Mouse (Mus musculus) heart, embryonic 11.5 days (tissue): Measurements from ENCODE around the gene Il12rb1. TPM values are rescaled to one million over a fixed set of nuclear protein-coding genes. Genes with fewer than 3 reads are reported as not detected.

Source experiments
- ATAC-seq: fragments of 200-750 bp; cut with Nextera tagmentation; replicated peaks from 2 replicates; pipeline ENCODE4 v1.8.0; 2017; ENCODE audit warnings: moderate library complexity; ENCODE audit not compliant: insufficient number of reproducible peaks, low FRiP score, low TSS enrichment
- H3K27ac ChIP-seq: fragments of 300-500 bp; sonication (generic); 2 replicates; pipeline ENCODE4 v1.5.1; 2014; ENCODE audit warnings: mild to moderate bottlenecking, low read depth, low read length
- H3K27me3 ChIP-seq: fragments of 300-500 bp; sonication (generic); 2 replicates; pipeline ENCODE4 v1.6.1; 2014; ENCODE audit warnings: mild to moderate bottlenecking, low read length, mixed read lengths; ENCODE audit not compliant: control insufficient read depth, insufficient read depth
- H3K36me3 ChIP-seq: fragments of 300-500 bp; sonication (generic); 2 replicates; pipeline ENCODE4 v1.6.1; 2014; ENCODE audit warnings: mild to moderate bottlenecking, low read length, moderate library complexity, mixed read lengths; ENCODE audit not compliant: control insufficient read depth, insufficient read depth
- H3K4me1 ChIP-seq: fragments of 300-500 bp; sonication (generic); 2 replicates; pipeline ENCODE4 v1.6.1; 2014; ENCODE audit warnings: low read length; ENCODE audit not compliant: control insufficient read depth, insufficient read depth
- H3K4me2 ChIP-seq: fragments of 300-500 bp; sonication (generic); 2 replicates; pipeline ENCODE4 v1.6.1; 2014; ENCODE audit warnings: mild to moderate bottlenecking, moderate library complexity
- H3K4me3 ChIP-seq: fragments of 300-500 bp; sonication (generic); 2 replicates; pipeline ENCODE4 v1.5.1; 2014; ENCODE audit warnings: low read depth, low read length
- H3K9ac ChIP-seq: fragments of 300-500 bp; sonication (generic); 2 replicates; pipeline ENCODE4 v1.6.1; 2014; ENCODE audit warnings: mild to moderate bottlenecking, low read depth, low read length, moderate library complexity
- H3K9me3 ChIP-seq: fragments of 300-500 bp; sonication (generic); replicated peaks from 2 replicates; pipeline ENCODE4 v1.6.1; 2016; ENCODE audit warnings: low read length; ENCODE audit not compliant: control insufficient read depth
- WGBS: fragments of 180-500 bp; shearing (Covaris S2); extraction: QIAGEN DNeasy Blood & Tissue Kit; methylation state at CpG from one replicate; pipeline ENCODE4 v1.1.7; 2014; ENCODE audit not compliant: insufficient replicate concordance; 5-methylcytosine and 5-hydroxymethylcytosine counted together
- polyA plus RNA-seq: library from polyadenylated mRNA; unstranded; fragments of >200 nt; fragmentation: Nextera tagmentation; extraction: Ambion mirVana; gene quantifications from 2 replicates; pipeline ENCODE4 v1.2.1, GENCODE M21; 2014

The Il12rb1 gene
- polyA plus RNA-seq, 1 experiment from 2014 or later: not detected

DNA sequence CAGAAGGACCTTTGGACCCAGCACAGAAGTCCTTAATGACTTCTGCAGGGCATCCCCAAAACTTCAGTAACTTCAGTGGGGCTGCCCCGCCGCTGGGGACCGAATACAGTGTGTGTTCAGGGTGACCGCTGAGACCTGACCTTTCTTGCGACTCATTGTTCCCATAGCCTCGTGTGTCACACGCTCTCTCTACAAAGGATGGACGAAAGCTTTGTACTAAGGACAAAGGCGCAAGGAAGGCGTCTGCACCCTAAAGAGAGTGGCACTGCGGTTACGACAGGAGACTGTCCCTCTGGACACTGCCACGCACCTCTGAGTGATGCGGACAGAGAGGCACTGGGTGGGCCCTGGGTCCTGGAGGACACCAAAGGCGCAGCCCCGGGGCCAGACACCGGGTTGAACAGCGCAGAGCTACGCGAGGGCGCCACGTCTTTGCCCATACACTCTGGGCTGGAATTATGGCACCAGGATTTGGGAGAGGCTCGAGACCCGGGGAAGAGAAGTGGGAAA lies 56.5 kb downstream of the Il12rb1 start:
- Histone ChIP-seq H3K4me3 (peak overlapping the region; percentile 61), H3K27me3 (peaks cover 34% of the 10 kb centered on the region), H3K9ac (peak overlapping the region; percentile 63), H3K27ac (peak overlapping the region; percentile 74), H3K9me3 (no peaks in the 10 kb centered on the region), H3K4me2 (peak overlapping the region; percentile 88), H3K36me3 (no peaks in the 10 kb centered on the region), H3K4me1 (peaks cover 42% of the 10 kb centered on the region)
- WGBS: 2% methylated on average over 24 of the region's 24 CpGs
- ATAC-seq: 0 out of 2 replicates have a peak, but pooled peaks have one; percentile 11

DNA sequence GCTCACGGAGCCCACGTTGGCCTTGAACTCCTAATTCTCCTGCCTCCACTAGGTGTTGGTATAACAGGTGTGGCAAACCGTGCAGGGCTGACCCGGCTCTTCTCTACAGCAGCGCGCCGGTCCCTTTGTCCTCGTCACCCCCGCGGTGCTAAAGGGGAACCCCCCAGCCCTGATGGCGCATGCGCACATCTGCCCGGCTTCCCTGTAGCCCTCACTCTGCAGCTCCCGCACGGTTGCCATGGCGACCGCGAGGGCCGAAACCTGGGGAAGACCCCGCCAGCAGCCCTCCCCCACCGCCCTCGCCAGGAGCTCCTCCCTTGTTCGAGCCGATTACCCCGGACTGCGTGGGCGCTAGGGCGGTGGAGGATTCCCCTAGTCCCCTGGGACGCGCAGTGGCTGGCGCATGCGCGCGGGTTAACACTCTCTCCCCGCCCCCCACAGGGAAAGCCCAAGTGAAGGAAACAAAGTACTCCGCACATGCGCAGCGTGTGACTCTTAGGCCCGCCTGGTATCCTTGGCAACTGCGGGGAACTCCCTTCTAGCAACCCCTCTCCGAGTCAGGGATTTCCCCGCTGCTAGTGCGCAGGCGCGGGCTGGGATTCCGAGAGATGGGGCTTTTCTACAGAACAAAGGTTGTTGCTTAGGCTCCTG lies 57.2 kb downstream of the Il12rb1 start:
- peak; percentile 83 for ATAC-seq
- H3K9ac ChIP-seq: peak overlapping the region; percentile 63
- H3K4me3 ChIP-seq: peak overlapping the region; percentile 61
- H3K9me3 ChIP-seq: no peaks in the 10 kb centered on the region
- H3K4me2 ChIP-seq: peak overlapping the region; percentile 88
- peak overlapping the region; percentile 74 for H3K27ac ChIP-seq
- H3K27me3 ChIP-seq: peaks cover 34% of the 10 kb centered on the region
- under 1% methylated on average over 46 of the region's 46 CpGs for WGBS
- H3K4me1 ChIP-seq: peaks cover 42% of the 10 kb centered on the region
- no peaks in the 10 kb centered on the region for H3K36me3 ChIP-seq

DNA sequence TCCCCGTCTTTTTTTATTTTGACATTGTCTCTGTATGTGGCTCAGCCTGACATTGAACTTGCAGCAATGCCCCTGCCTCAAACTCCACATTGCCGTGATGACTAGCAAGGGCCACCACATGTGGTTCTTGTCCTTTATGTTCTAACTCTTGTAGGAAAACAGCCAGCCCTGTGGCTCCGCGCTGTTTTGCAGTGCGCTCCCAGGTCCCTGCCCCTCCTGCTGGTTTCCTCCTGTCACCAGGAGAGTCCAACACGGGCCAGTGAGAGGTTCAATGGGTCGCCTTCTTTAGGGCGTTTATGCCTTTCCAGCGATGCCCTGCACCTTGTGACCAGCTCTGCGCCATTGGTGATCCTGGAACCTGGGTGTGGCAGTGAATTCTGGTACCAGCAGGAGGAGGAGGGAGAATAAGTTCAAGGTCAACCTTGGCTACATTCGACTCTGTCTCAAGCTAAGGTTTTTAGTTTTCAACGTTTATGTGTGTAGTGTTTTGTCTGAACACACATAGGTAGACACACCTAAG lies 57.8 kb downstream of the Il12rb1 start:
- peak overlapping the region; percentile 50; the same call in 1 of the 2 replicates for H3K27ac ChIP-seq
- peaks cover 34% of the 10 kb centered on the region for H3K27me3 ChIP-seq
- no peaks in the 10 kb centered on the region for H3K9me3 ChIP-seq
- no peaks in the 10 kb centered on the region for H3K36me3 ChIP-seq
- ATAC-seq: no peak
- peak overlapping the region; percentile 54; the same call in 1 of the 2 replicates for H3K9ac ChIP-seq
- peak overlapping the region; percentile 88 for H3K4me2 ChIP-seq
- peaks cover 43% of the 10 kb centered on the region for H3K4me1 ChIP-seq
- 11% methylated on average over 12 of the region's 12 CpGs for WGBS
- peak overlapping the region; percentile 61 for H3K4me3 ChIP-seq

DNA sequence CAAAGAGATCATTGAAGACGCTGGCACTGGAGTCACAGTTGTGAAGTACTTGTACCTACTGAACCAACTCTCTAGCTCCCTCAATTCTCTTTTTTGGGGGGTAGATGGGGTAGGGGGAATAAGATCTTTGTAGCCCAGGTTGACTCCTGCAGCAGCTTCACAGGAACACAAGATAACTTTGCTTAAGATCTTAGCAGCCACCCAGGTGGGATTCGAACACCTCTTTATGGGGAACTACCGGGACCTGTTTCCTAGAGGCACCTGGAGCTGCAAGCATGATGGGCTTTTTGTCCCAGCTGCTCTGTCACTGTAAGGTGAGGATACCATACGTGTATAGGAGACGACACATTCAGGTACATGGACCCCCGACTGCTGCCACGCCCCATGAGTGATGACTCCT lies 58.3 kb downstream of the Il12rb1 start:
- WGBS: 80% methylated on average over 7 of the region's 7 CpGs
- ATAC-seq: no peak
- peak overlapping the region; percentile 88; the same call in 1 of the 2 replicates for H3K4me2 ChIP-seq
- no peak overlapping the region for H3K27ac ChIP-seq
- H3K36me3 ChIP-seq: no peaks in the 10 kb centered on the region
- peaks cover 45% of the 10 kb centered on the region for H3K4me1 ChIP-seq
- H3K27me3 ChIP-seq: peaks cover 30% of the 10 kb centered on the region
- no peak overlapping the region for H3K9ac ChIP-seq
- no peaks in the 10 kb centered on the region for H3K9me3 ChIP-seq
- H3K4me3 ChIP-seq: no peak overlapping the region

DNA sequence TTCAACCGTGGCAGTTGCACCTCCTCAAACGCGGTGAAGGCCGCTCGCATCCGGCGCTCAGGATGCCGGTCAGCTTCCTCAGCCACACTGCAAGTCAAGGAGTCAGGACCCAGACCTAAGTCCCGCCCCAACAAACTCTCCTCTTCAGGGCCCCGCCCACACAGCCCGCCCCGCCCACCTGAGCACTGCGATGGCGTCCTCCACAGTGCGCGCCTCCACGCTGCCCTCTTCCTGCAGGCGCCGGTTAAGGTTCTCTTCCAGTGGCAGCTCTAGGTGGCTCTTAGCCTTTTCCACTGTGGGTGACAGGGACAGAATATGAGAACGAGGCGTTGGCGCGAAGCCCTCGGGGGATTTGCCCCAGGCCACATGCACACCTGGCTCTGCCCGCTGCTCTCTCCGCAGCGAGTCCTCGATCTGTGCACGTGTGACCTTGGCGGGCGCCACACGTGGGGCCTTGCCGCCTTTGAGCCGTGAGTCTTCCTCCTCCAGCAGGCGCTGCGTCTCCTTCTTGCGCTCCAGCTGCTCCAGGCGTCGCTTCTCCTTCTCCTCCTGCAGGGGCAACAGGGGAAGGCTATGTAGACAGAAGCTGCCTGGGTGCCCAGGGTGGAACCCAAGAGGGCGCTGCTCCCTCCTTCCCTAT lies 60.4 kb downstream of the Il12rb1 start:
- no peak overlapping the region for H3K27ac ChIP-seq
- 0 out of 2 replicates have a peak overlapping the region, but pooled peaks have one; percentile 0 for H3K4me3 ChIP-seq
- H3K4me1 ChIP-seq: peaks cover 34% of the 10 kb centered on the region
- peaks cover 9% of the 10 kb centered on the region for H3K27me3 ChIP-seq
- no peak for ATAC-seq
- peak overlapping the region; percentile 52 for H3K4me2 ChIP-seq
- H3K36me3 ChIP-seq: no peaks in the 10 kb centered on the region
- 0 out of 2 replicates have a peak overlapping the region, but pooled peaks have one; percentile 23 for H3K9ac ChIP-seq
- 24% methylated on average over 40 of the region's 40 CpGs for WGBS
- H3K9me3 ChIP-seq: no peaks in the 10 kb centered on the region

DNA sequence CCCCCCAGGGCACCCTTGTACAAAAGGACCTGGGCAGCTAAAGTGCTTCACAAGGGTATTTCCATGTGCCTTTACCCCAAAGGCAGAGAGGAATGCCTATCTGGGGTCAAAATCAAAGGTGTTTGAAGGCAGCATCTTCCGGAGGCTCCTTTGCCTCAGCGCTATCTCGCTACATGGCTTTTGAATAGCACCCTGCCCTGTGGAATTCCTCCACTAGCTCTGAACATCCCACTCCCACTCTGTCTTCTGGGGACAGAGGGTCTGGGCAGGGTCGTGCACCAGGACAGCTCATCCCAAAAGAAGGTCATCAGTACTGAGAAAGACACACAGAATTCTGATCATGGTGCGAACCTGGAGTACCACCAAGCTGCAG lies 60.9 kb downstream of the Il12rb1 start:
- H3K4me1 ChIP-seq: peaks cover 29% of the 10 kb centered on the region
- no peaks in the 10 kb centered on the region for H3K9me3 ChIP-seq
- peaks cover 5% of the 10 kb centered on the region for H3K27me3 ChIP-seq
- no peak overlapping the region for H3K4me3 ChIP-seq
- no peak overlapping the region for H3K27ac ChIP-seq
- H3K4me2 ChIP-seq: peak overlapping the region; percentile 52; the same call in 1 of the 2 replicates
- WGBS: 49% methylated on average over 5 of the region's 5 CpGs
- ATAC-seq: no peak
- no peaks in the 10 kb centered on the region for H3K36me3 ChIP-seq
- H3K9ac ChIP-seq: 0 out of 2 replicates have a peak overlapping the region, but pooled peaks have one; percentile 23

DNA sequence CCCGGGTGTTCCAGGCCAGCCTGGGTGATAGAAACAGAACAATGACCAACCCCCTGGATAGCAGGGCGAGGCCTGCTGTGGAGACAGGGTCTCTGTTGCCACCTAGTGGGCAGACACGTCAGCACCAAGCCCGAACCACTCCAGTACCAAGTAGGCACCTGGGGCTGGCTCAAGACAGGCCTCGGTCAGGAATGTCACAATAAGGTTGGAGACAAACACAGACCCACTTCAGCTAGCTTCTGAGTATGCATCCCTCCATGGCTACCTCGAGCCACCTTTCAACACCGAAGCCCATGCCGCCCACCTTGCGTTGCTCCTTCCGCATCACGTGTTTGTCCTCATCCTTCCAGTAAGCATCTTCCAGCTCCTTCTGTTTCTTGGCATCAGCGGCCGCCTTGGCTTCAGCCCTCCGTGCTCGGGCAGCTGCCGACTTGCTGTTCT lies 61.4 kb downstream of the Il12rb1 start:
- no peak; the same call in 1 of the 2 replicates for ATAC-seq
- 47% methylated on average over 16 of the region's 16 CpGs for WGBS
- H3K9me3 ChIP-seq: no peaks in the 10 kb centered on the region
- H3K4me2 ChIP-seq: no peak overlapping the region
- H3K36me3 ChIP-seq: no peaks in the 10 kb centered on the region
- no peak overlapping the region for H3K27ac ChIP-seq
- H3K4me3 ChIP-seq: no peak overlapping the region
- H3K9ac ChIP-seq: no peak overlapping the region
- peaks cover 25% of the 10 kb centered on the region for H3K4me1 ChIP-seq
- H3K27me3 ChIP-seq: peaks cover under 1% of the 10 kb centered on the region
